Mouse (Mus musculus) limb, embryonic 15.5 days (tissue): Measurements from ENCODE around the gene Urah. TPM values are rescaled to one million over a fixed set of nuclear protein-coding genes. Genes with fewer than 3 reads are reported as not detected.

Experiments used
- ATAC-seq: fragments of 200-750 bp; cut with Nextera tagmentation; 2 replicates; pipeline ENCODE4 v1.8.0; 2017; ENCODE audit warnings: low read depth, moderate TSS enrichment; ENCODE audit not compliant: insufficient number of reproducible peaks, low FRiP score, low TSS enrichment
- H3K27ac ChIP-seq: fragments of 300-500 bp; sonication (generic); 2 replicates; pipeline ENCODE4 v1.5.1; 2015; ENCODE audit warnings: moderate library complexity, mild to moderate bottlenecking, inconsistent platforms
- H3K27me3 ChIP-seq: fragments of 300-500 bp; sonication (generic); 2 replicates; pipeline ENCODE4 v1.6.1; 2015; ENCODE audit warnings: inconsistent platforms
- H3K36me3 ChIP-seq: fragments of 300-500 bp; sonication (generic); 2 replicates; pipeline ENCODE4 v1.6.1; 2015; ENCODE audit warnings: inconsistent platforms
- H3K4me1 ChIP-seq: fragments of 300-500 bp; sonication (generic); 2 replicates; pipeline ENCODE4 v1.6.1; 2015; ENCODE audit warnings: inconsistent platforms
- H3K4me2 ChIP-seq: fragments of 300-500 bp; sonication (generic); 2 replicates; pipeline ENCODE4 v1.6.1; 2015; ENCODE audit warnings: mild to moderate bottlenecking, inconsistent platforms
- H3K4me3 ChIP-seq: fragments of 300-500 bp; sonication (generic); 2 replicates; pipeline ENCODE4 v1.5.1; 2015; ENCODE audit warnings: mild to moderate bottlenecking, inconsistent platforms
- H3K9ac ChIP-seq: fragments of 300-500 bp; sonication (generic); 2 replicates; pipeline ENCODE4 v1.6.1; 2015; ENCODE audit warnings: inconsistent platforms
- H3K9me3 ChIP-seq: fragments of 300-500 bp; sonication (generic); 2 replicates; pipeline ENCODE4 v1.6.1; 2016; ENCODE audit warnings: inconsistent platforms
- WGBS: fragments of 180-500 bp; shearing (Covaris S2); methylation state at CpG from one replicate; pipeline ENCODE4 v1.1.7; 2015; 5-methylcytosine and 5-hydroxymethylcytosine counted together
- polyA plus RNA-seq: library from polyadenylated mRNA; unstranded; fragments of >200 nt; fragmentation: Nextera tagmentation; extraction: Ambion mirVana; gene quantifications from 2 replicates; pipeline ENCODE4 v1.2.1, GENCODE M21; 2015

The Urah gene
- polyA plus RNA-seq, 1 experiment from 2014 or later: 38.4 TPM

DNA sequence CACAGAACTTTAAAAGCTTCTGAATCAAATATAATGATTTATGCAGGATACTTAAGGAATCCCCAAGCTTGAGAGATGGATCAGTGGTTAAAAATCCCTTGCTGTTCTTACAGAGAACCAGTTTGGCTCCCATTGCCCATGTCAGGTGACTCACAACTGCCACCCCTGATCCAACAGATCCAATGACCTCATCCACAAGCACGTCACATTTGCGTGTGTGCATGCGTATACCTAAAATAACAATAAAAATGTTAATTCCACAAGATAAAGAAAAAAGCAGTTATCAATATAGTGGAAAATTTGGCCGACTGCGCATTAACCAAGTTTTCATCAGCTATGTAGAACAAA lies 13.5 kb upstream of the Urah start:
- no peak for ATAC-seq
- Histone ChIP-seq H3K4me3 (peak overlapping the region; percentile 44), H3K4me2 (peak overlapping the region; percentile 72), H3K27me3 (no peaks in the 10 kb centered on the region), H3K4me1 (peaks cover 8% of the 10 kb centered on the region; the same call in 1 of the 2 replicates), H3K27ac (no peak overlapping the region), H3K9ac (no peak overlapping the region; the same call in 1 of the 2 replicates), H3K36me3 (no peaks in the 10 kb centered on the region), H3K9me3 (no peaks in the 10 kb centered on the region)
- 45% methylated on average over 5 of the region's 5 CpGs for WGBS

DNA sequence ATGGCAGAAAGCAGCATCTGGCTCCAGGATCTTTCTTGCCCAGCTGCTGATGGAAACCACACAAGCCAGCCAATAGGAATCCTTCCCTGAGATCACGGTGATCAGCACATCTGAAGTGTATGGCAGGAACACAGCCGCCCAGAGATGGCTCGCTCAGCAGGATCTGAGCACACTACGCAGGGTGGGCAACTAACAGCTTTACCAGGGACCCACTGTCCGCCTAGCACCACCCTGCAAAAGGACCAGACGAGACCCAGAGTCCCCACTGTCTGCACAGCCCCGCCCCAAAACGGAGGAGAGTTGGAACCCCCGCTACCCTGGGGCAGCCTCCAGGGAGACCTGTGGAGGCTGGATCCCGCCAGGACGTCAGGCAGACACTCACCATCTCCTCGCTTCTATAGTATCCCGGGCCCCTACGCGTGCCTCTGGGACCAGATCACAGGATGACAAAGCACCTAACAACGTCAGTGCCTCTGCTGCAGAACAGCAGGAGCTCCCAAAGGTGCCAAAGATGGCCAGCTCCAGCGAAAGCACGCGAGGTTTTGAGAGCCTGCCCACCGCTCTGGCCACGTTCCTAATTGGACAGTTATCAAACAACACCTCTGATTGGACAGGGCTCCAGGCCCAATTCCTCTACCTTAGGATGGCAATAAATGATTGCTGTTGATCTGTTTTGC lies 13.0 kb upstream of the Urah start, which contains the start of gene Zfp941:
TSS of gene Zfp941 (minus strand) at position 526 of the 677 bp plus-strand sequence.
- WGBS: under 1% methylated on average over 21 of the region's 21 CpGs
- Histone ChIP-seq H3K27me3 (no peaks in the 10 kb centered on the region), H3K27ac (no peak within 1 kb of the TSS), H3K36me3 (no peaks in the 10 kb centered on the region), H3K9ac (peak within 1 kb of the TSS; percentile 35; the same call in 1 of the 2 replicates), H3K4me1 (peaks cover 8% of the 10 kb centered on the region; the same call in 1 of the 2 replicates), H3K4me2 (peak within 1 kb of the TSS; percentile 72), H3K4me3 (peak within 1 kb of the TSS; percentile 44), H3K9me3 (no peaks in the 10 kb centered on the region)
- 0 out of 2 replicates have a peak, but pooled peaks have one; percentile 44 for ATAC-seq

DNA sequence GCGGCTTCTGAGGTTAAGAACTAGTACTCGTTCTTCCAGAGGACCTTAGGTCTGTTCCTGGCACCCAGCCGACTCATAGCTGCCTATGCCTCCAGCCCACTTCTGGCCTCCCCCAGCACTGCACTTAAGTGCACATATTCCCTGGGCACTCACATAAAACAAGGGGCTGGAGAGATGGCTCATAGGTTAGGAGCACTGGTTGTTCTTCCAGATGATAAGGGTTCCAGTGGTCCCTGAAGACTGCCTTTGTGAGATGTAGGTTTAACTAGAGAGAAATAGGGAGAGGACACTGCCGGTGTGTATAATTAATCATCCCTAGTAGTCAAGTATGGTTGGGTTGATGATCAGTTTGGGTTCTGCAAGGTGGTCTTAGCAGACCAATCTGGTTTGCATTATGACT lies 12.1 kb upstream of the Urah start:
- WGBS: 86% methylated on average over 4 of the region's 4 CpGs
- Histone ChIP-seq H3K9me3 (no peaks in the 10 kb centered on the region), H3K27ac (no peak overlapping the region), H3K4me1 (peaks cover 8% of the 10 kb centered on the region; the same call in 1 of the 2 replicates), H3K9ac (no peak overlapping the region), H3K36me3 (no peaks in the 10 kb centered on the region), H3K4me2 (no peak overlapping the region), H3K27me3 (no peaks in the 10 kb centered on the region), H3K4me3 (no peak overlapping the region)
- ATAC-seq: no peak

DNA sequence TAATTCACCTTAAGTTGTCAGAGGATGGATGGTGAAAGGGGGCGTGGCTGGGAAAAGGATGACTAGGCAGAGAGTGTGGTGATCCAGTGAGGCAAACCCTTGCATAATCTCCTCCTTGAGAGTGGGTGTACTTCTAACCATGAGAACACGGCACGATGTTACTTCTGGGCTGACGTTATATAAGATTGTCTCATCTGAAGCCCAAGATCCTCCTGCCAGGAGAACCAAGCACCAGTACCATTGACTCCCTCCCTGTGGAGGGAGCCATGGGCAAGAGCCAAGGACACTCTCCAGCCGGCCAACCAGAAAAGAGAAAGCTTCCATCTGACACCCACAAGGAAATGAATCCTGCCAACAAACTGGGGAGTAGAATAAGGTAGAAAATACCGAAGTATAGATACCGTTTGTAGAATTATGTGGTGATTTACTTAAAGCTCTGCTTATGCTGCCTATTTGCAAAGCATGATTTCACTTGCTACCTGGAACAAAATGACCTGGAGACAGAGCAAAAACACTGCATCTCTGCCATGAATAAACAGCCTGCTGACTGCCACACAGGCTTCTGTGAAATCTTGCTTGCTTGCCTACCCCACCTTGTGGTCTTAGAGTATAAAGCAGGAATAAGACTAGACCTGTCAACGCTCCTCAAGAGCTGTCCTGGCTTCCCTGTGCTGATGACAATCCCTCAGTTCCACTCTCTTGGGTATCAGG lies 6.5 kb upstream of the Urah start:
- Histone ChIP-seq H3K4me1 (no peaks in the 10 kb centered on the region), H3K9me3 (no peaks in the 10 kb centered on the region), H3K4me3 (no peak overlapping the region), H3K36me3 (no peaks in the 10 kb centered on the region), H3K27me3 (no peaks in the 10 kb centered on the region), H3K27ac (no peak overlapping the region), H3K9ac (no peak overlapping the region), H3K4me2 (no peak overlapping the region)
- 30% methylated on average over 8 of the region's 8 CpGs for WGBS
- ATAC-seq: no peak

DNA sequence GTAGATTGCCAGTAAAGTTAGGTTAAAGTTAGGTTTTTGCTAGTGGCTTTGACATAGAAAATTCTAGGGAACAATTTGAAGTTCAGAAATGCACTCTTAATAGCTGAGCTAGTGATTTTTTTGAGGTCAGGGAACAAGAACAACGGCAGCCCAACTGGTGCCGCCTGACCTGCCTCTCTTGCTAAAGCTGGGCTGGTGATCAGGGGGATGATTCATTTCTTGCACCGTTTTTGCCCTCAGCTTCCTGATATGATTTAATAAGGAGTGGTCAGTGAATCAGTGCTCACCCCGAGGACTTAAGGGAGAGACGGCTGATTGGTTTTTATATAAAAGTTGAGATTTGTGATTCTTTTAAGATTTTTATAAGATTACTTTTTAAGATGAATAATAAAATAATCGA lies 3.4 kb upstream of the Urah start:
- Histone ChIP-seq H3K4me1 (no peaks in the 10 kb centered on the region), H3K9me3 (no peaks in the 10 kb centered on the region), H3K4me3 (no peak overlapping the region), H3K27me3 (0 out of 2 replicates have a peak, but pooled peaks cover 5% of the 10 kb centered on the region), H3K4me2 (no peak overlapping the region), H3K36me3 (no peaks in the 10 kb centered on the region), H3K9ac (no peak overlapping the region), H3K27ac (no peak overlapping the region)
- no peak for ATAC-seq
- 67% methylated on average over 6 of the region's 6 CpGs for WGBS

DNA sequence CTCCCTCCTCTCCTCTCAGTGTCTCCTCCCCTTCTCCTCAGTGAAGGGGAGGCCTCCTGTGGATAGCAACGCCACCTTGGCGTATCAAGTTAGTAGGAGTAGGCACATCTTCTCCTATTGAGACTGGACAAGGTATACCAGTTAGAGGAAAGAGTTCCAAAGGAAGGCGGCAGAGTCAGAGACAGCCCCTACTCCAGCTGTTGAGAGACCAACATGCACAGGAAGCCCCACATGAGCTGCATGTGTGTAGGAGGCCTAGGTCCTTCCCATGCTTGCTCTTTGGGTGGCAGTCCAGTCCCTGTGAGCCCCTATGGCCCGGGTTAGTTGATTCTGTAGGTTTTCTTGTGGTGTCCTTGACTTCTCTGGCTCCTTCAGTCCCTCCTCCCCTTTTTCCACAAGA lies 1.5 kb upstream of the Urah start:
- Histone ChIP-seq H3K4me3 (no peak overlapping the region), H3K27ac (no peak overlapping the region), H3K9me3 (no peaks in the 10 kb centered on the region), H3K27me3 (0 out of 2 replicates have a peak, but pooled peaks cover 5% of the 10 kb centered on the region), H3K36me3 (no peaks in the 10 kb centered on the region), H3K4me2 (no peak overlapping the region), H3K9ac (no peak overlapping the region), H3K4me1 (no peaks in the 10 kb centered on the region)
- no peak for ATAC-seq
- WGBS: 83% methylated on average over 4 of the region's 4 CpGs

DNA sequence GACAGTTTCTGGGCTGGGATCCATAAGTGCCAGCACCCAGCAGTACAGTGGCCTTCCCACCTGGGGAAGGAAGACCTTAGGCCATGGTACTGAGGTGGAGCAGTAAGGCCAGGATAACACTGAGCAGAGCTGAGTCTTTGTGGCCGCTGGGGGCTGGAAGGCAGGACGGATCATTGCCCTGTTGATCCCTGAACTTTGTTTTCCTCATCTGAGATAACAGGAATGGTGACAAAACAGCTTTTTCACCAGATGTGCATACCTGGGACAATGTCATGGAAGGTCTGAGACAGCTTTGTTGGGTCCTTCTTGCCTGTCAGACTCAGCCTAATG lies 905 bp downstream of the Urah start:
- Histone ChIP-seq H3K4me1 (no peaks in the 10 kb centered on the region), H3K4me2 (no peak overlapping the region), H3K4me3 (no peak overlapping the region), H3K27me3 (0 out of 2 replicates have a peak, but pooled peaks cover 5% of the 10 kb centered on the region), H3K9me3 (no peaks in the 10 kb centered on the region), H3K36me3 (no peaks in the 10 kb centered on the region), H3K9ac (no peak overlapping the region), H3K27ac (no peak overlapping the region)
- ATAC-seq: 0 out of 2 replicates have a peak, but pooled peaks have one; percentile 1
- whole genome bisulfite sequencing: 76% methylated on average over 2 of the region's 2 CpGs

DNA sequence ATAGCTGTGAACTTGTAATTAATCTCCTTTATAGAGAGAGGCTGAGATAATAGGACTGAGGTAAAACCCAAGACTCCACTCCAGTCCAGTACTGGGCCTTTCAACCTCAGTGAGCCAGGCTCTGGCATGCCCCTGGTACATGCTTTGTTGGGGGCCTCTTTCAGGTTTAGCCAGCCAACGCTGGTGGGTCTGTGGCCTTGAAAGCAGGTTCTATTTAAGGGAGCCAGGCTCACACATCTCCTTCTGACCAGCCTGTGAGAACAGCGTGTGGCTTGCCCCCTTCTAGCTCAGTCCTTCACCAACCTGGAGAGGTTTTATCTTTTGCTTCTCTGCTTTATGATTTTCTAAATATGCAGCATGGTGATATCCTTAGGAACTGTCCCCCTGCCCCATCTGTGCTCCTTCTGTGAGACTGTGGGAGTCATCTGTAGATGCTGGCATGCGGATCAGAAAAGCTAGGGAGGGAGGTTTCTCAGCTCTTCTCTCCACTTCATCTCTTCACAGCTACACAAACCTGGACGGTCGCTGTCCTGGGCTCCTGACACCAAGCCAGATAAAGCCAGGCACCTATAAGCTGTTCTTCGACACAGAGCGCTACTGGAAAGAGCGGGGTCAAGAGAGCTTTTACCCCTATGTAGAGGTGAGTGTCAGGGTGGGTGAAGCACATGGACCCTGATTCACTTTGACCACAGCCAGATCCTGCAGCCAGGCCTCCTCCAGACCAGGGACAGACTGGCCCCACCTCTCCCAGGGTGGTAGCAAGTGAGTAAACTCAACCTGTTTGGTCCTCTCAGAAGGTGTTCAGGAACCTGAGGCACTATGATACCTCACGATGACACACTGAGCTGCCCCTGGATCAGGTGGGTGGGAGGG lies 1.7 kb downstream of the Urah start:
- H3K9ac ChIP-seq: no peak overlapping the region
- peaks cover 5% of the 10 kb centered on the region; the same call in 1 of the 2 replicates for H3K27me3 ChIP-seq
- H3K36me3 ChIP-seq: no peaks in the 10 kb centered on the region
- no peak overlapping the region for H3K27ac ChIP-seq
- no peaks in the 10 kb centered on the region for H3K4me1 ChIP-seq
- no peaks in the 10 kb centered on the region for H3K9me3 ChIP-seq
- H3K4me3 ChIP-seq: no peak overlapping the region
- no peak for ATAC-seq
- no peak overlapping the region for H3K4me2 ChIP-seq
- 77% methylated on average over 9 of the region's 9 CpGs for WGBS

DNA sequence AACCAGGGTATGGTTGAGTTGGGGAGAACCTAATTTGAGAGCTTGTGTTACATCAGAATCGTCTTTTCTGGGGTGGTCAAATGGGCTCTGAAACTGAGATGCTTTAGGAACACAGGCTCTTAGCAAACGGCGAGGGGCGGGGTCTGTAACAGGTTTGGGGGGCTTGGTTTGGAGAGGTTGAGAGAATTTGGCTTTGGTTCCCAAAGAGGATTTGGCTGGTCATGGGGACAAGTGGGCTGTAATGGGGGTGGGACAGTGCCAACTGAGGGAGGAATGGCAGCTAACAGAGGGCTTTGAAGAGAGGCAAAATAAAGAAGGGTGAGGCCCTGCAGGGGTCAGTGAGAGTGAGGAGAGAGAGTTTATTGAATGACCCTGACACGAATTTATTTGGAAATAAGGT lies 4.7 kb downstream of the Urah start:
- 48% methylated on average over 5 of the region's 5 CpGs for WGBS
- Histone ChIP-seq H3K4me3 (no peak overlapping the region), H3K9ac (no peak overlapping the region), H3K4me2 (no peak overlapping the region), H3K9me3 (no peaks in the 10 kb centered on the region), H3K4me1 (no peaks in the 10 kb centered on the region), H3K27ac (no peak overlapping the region), H3K36me3 (no peaks in the 10 kb centered on the region), H3K27me3 (peaks cover 29% of the 10 kb centered on the region)
- ATAC-seq: no peak

DNA sequence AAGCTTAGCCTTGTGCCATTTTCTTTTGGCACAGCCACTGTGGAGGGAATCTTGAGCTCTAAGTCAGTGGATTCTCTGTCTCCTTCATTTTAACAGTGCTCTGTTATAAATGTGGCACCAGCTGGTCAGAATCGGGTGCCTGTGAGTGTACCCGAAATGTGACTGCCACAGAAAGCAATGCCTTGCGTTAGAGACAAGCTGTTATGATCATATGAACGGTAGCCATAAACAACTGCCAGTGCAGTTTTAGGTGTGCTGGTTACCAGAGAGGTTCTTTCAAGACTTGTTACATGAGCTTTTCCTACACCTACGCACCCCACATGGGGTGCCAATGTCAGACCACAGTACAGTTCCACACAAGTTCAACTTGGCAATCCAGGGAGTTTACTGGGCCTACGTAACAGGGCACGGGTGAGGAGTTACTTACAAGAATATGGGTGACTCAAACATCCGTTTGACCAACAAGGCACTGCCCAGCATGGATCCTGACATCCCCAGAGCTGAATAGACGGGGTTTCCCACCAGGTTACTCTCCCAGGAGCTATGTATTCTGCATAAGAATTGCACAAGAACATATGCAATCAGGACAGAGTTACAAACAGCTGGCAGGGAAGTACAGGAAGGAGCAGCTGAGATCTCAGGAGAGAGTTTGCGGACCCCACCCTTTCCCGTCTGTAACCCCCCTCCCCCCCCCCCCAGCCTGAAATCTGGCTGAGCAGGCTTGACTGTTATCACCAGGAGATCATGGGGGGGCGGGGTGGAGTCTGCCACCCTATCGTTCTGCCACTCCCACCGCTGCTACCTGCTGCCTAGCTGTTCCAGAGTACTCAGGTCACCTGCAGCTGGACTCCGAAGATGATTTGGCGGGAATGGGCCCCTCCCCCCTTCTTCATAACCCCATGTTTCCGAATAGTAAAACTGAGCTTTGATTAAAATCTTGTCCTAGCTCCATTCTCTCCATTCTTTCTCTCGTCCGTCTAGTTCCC lies 6.2 kb downstream of the Urah start:
- no peak overlapping the region for H3K4me3 ChIP-seq
- ATAC-seq: no peak
- no peaks in the 10 kb centered on the region for H3K36me3 ChIP-seq
- peaks cover 24% of the 10 kb centered on the region for H3K27me3 ChIP-seq
- no peak overlapping the region for H3K27ac ChIP-seq
- no peaks in the 10 kb centered on the region for H3K9me3 ChIP-seq
- H3K4me2 ChIP-seq: no peak overlapping the region
- H3K4me1 ChIP-seq: 0 out of 2 replicates have a peak, but pooled peaks cover 4% of the 10 kb centered on the region
- WGBS: 34% methylated on average over 19 of the region's 19 CpGs
- H3K9ac ChIP-seq: no peak overlapping the region

DNA sequence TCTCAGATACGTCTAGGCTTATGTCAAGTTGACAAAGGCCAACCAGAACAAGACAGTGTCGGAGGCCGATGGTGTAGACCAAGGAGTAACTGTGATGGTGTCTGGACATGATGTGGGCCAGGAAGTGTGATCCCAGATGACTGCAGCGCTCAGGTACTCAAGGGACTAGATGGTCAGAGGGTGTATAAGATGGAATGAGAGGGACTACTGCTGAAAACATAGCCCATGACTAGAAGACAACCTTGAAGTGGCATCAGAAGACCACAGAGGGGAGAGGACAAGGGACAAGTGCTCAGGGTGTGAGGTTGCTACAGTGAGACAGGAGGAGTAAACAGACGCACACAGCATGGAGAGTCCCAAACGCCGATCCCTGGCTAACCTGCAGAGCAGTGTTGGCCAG lies 9.0 kb downstream of the Urah start:
- Histone ChIP-seq H3K27me3 (peaks cover 30% of the 10 kb centered on the region), H3K9ac (no peak overlapping the region), H3K36me3 (no peaks in the 10 kb centered on the region), H3K27ac (no peak overlapping the region), H3K4me1 (peaks cover 11% of the 10 kb centered on the region; the same call in 1 of the 2 replicates), H3K9me3 (no peaks in the 10 kb centered on the region), H3K4me2 (no peak overlapping the region), H3K4me3 (no peak overlapping the region)
- ATAC-seq: no peak
- WGBS: 75% methylated on average over 7 of the region's 7 CpGs
